Mouse (Mus musculus): ENCODE results near the gene Ints14. TPM values are rescaled to one million over a fixed set of nuclear protein-coding genes. Genes with fewer than 3 reads are reported as not detected.

Gene Ints14
- total and polyA plus RNA-seq, 3 experiments: 30.1 to 58.2 (median 52.9) TPM

GRCm38 (mm10) chr9:64926201-64926991 lies 34.3 kb upstream of the Ints14 start:
- H3K27ac ChIP-seq (ENCODE audit: insufficient read depth, low read depth): no peak overlapping the region
- no peaks in the 10 kb centered on the region for H3K27me3 ChIP-seq (replicated peaks)
- no peaks in the 10 kb centered on the region for H3K79me2 ChIP-seq (replicated peaks; ENCODE audit: control insufficient read depth, extremely low read depth, insufficient read depth, poor library complexity, severe bottlenecking)
- no peak overlapping the region for H3K9ac ChIP-seq (ENCODE audit: insufficient read depth, low read depth)
- H3K36me3 ChIP-seq (replicated peaks in 1 of 2; ENCODE audit: control insufficient read depth in 1 of 2, insufficient read depth in 1 of 2, low read length in 1 of 2): peaks cover 17 to 33% of the 10 kb centered on the region in 2 experiments
- no peak overlapping the region for H3K4me2 ChIP-seq (ENCODE audit: insufficient read depth, low read depth, poor library complexity, severe bottlenecking)
- H3K4me1 ChIP-seq (ENCODE audit: control insufficient read depth in 1 of 2, insufficient read depth in 2 of 2): peaks cover 0 to 13% of the 10 kb centered on the region in 2 experiments; a peak in 2 of 4 replicates
- in situ Hi-C loops (cut with MboI; ENCODE audit: low pct_ligation_motif_present, low pct_unique_long_range_greater_than_20kb, low sequenced_read_pairs) (loop anchor here (25.0 kb wide), 1 partner anchor 614 kb away; no protein-coding TSS in a partner anchor), dilution Hi-C loops (cut with MboI; ENCODE audit: extremely low pct_ligation_motif_present, extremely low pct_unique_long_range_greater_than_20kb, low sequenced_read_pairs) (no loop called here)
- H3K4me3 ChIP-seq (replicated peaks in 1 of 3; ENCODE audit: low read depth in 2 of 3, low read length in 2 of 3, poor library complexity in 1 of 3): no peak overlapping the region
- no peak for DNase-seq (ENCODE audit: extremely low read depth)
- H3K9me3 ChIP-seq (replicated peaks; ENCODE audit: low read length): no peaks in the 10 kb centered on the region
- TF ChIP-seq IRF4 (IDR thresholded peaks at IDR 0.05; ENCODE audit: low read depth, low read length) (no peak), POLR2AphosphoS2 (IDR thresholded peaks at IDR 0.05; ENCODE audit: low read depth, low read length) (peak; percentile 81), MAFK (IDR thresholded peaks at IDR 0.05; ENCODE audit: insufficient replicate concordance, low read length) (peak; percentile 49; the same call in 1 of the 2 replicates)

GRCm38 (mm10) chr9:64930256-64930655 lies 30.4 kb upstream of the Ints14 start:
- Histone ChIP-seq H3K9ac (ENCODE audit: insufficient read depth, low read depth) (no peak overlapping the region), H3K36me3 (replicated peaks in 1 of 2; ENCODE audit: control insufficient read depth in 1 of 2, insufficient read depth in 1 of 2, low read length in 1 of 2) (peaks cover 0 to 2% of the 10 kb centered on the region in 2 experiments), H3K4me2 (ENCODE audit: insufficient read depth, low read depth, poor library complexity, severe bottlenecking) (no peak overlapping the region), H3K4me1 (ENCODE audit: control insufficient read depth in 1 of 2, insufficient read depth in 2 of 2) (peaks cover 0 to 21% of the 10 kb centered on the region in 2 experiments; a peak in 3 of 4 replicates), H3K4me3 (replicated peaks in 1 of 3; ENCODE audit: low read depth in 2 of 3, low read length in 2 of 3, poor library complexity in 1 of 3) (no peak overlapping the region), H3K27me3 (replicated peaks) (no peaks in the 10 kb centered on the region), H3K9me3 (replicated peaks; ENCODE audit: low read length) (no peaks in the 10 kb centered on the region), H3K79me2 (replicated peaks; ENCODE audit: control insufficient read depth, extremely low read depth, insufficient read depth, poor library complexity, severe bottlenecking) (no peaks in the 10 kb centered on the region), H3K27ac (ENCODE audit: insufficient read depth, low read depth) (no peak overlapping the region)
- dilution Hi-C loops (cut with MboI; ENCODE audit: extremely low pct_ligation_motif_present, extremely low pct_unique_long_range_greater_than_20kb, low sequenced_read_pairs) (no loop called here), in situ Hi-C loops (cut with MboI; ENCODE audit: low pct_ligation_motif_present, low pct_unique_long_range_greater_than_20kb, low sequenced_read_pairs) (loop anchor here (25.0 kb wide), 1 partner anchor 618 kb away; no protein-coding TSS in a partner anchor)
- TF ChIP-seq CHD2 (IDR thresholded peaks at IDR 0.05; ENCODE audit: low read length) (no peak), MYC (IDR thresholded peaks at IDR 0.05; ENCODE audit: low read depth, low read length) (no peak)
- DNase-seq (ENCODE audit: extremely low read depth): no peak

GRCm38 (mm10) chr9:64931751-64932610 lies 28.7 kb upstream of the Ints14 start:
- no peak for DNase-seq (ENCODE audit: extremely low read depth)
- Histone ChIP-seq H3K36me3 (replicated peaks in 1 of 2; ENCODE audit: control insufficient read depth in 1 of 2, insufficient read depth in 1 of 2, low read length in 1 of 2) (peaks cover 0 to 2% of the 10 kb centered on the region in 2 experiments), H3K4me3 (replicated peaks in 1 of 3; ENCODE audit: low read depth in 2 of 3, low read length in 2 of 3, poor library complexity in 1 of 3) (no peak overlapping the region), H3K9ac (ENCODE audit: insufficient read depth, low read depth) (no peak overlapping the region), H3K27me3 (replicated peaks) (no peaks in the 10 kb centered on the region), H3K27ac (ENCODE audit: insufficient read depth, low read depth) (no peak overlapping the region), H3K4me2 (ENCODE audit: insufficient read depth, low read depth, poor library complexity, severe bottlenecking) (no peak overlapping the region), H3K79me2 (replicated peaks; ENCODE audit: control insufficient read depth, extremely low read depth, insufficient read depth, poor library complexity, severe bottlenecking) (no peaks in the 10 kb centered on the region), H3K4me1 (ENCODE audit: control insufficient read depth in 1 of 2, insufficient read depth in 2 of 2) (peaks cover 5 to 14% of the 10 kb centered on the region in 2 experiments; a peak in 3 of 4 replicates), H3K9me3 (replicated peaks; ENCODE audit: low read length) (no peaks in the 10 kb centered on the region)
- TF ChIP-seq ZMIZ1 (IDR thresholded peaks at IDR 0.05; ENCODE audit: low read depth, low read length) (no peak), KAT2A (IDR thresholded peaks at IDR 0.05; ENCODE audit: insufficient replicate concordance, low read length) (no peak), SIN3A (IDR thresholded peaks at IDR 0.05; ENCODE audit: low read length) (no peak), RAD21 (IDR thresholded peaks at IDR 0.05; ENCODE audit: low read depth, low read length) (no peak), ELF1 (IDR thresholded peaks at IDR 0.05; ENCODE audit: low read depth, low read length) (no peak), ZNF384 (IDR thresholded peaks at IDR 0.05; ENCODE audit: low read depth, low read length) (no peak), JUND (conservative IDR thresholded peaks at IDR 0.05; ENCODE audit: low read depth, low read length) (no peak), MAX (IDR thresholded peaks at IDR 0.05; ENCODE audit: low read length) (no peak), NRF1 (IDR thresholded peaks at IDR 0.05; ENCODE audit: low read depth, low read length) (no peak)
- dilution Hi-C loops (cut with MboI; ENCODE audit: extremely low pct_ligation_motif_present, extremely low pct_unique_long_range_greater_than_20kb, low sequenced_read_pairs) (no loop called here), in situ Hi-C loops (cut with MboI; ENCODE audit: low pct_ligation_motif_present, low pct_unique_long_range_greater_than_20kb, low sequenced_read_pairs) (loop anchor here (25.0 kb wide), 1 partner anchor 620 kb away; no protein-coding TSS in a partner anchor)

All from CH12.LX (cell line).